Mouse (Mus musculus) heart, postnatal 0 days (tissue): ENCODE data around the gene Top3b.

ENCODE experiments used
- CTCF ChIP-seq: IDR thresholded peaks from 2 replicates; pipeline ENCODE4 v1.5.1; 2016; ENCODE audit warnings: antibody characterized with exemption, control low read depth, low read depth
- EP300 ChIP-seq: IDR thresholded peaks from 2 replicates; pipeline ENCODE4 v1.6.1; 2016; ENCODE audit warnings: antibody characterized with exemption, low read depth

DNA sequence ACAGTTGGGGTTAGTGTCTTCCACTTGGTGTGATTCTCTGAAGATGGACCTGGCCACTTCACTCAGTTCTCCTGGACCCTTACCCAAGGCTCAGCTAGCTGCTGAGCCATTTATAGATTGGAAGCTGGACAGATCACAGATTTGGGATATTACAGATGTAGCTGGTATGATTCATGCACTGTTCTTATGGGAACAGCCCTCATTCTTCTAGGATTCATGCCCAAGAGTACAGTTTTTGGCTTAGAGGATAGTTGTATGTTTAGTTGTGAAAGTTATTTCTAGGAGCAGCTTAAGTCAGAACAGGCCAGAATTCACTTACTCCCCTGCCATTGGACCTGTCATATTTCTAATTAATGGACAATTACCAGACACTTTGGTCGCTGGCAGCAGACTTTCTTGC lies 42.9 kb downstream of the Top3b start:
- TF ChIP-seq CTCF: no peak
- TF ChIP-seq EP300: no peak
